Mouse (Mus musculus) Patski (cell line): ENCODE measurements at regions not wholly inside any gene's neighbourhood (a gene's known extent, or its start where the extent isn't known, plus 50 kb on each side); places are given as distances from the start of the nearest gene placed in this dataset.

Source experiments
- ATAC-seq: fragments of 100-300 bp; one replicate; pipeline ENCODE4 v1.8.0; 2021
- CTCF ChIA-PET: fragments of 350-600 bp; sonication (Branson Sonifier 250); formaldehyde crosslinking; loops from one replicate; lab custom pipeline; 2022; ENCODE audit warnings: inconsistent platforms; lab: Charles Lee
- POLR2A ChIA-PET: fragments of 350-600 bp; sonication (Branson Sonifier 250); formaldehyde crosslinking; loops from one replicate; lab custom pipeline; 2022; ENCODE audit warnings: antibody characterized with exemption, inconsistent platforms; lab: Charles Lee
- DNase-seq: peaks from one replicate; pipeline ENCODE4 v3.0.0-alpha.2; 2011; ENCODE audit warnings: low read depth, low spot score
- H3K27me3 ChIP-seq: fragments of 371-371 bp; one replicate; pipeline ENCODE4 v1.5.1; 2021
- CTCF ChIP-seq: fragments of 100-300 bp; IDR thresholded peaks from one replicate; pipeline ENCODE4 v1.5.1; 2021
- in situ Hi-C: fragments of 300-500 bp; cut with MboI; formaldehyde crosslinking; loops from 3 replicates; pipeline ENCODE4 v1.11.1; 2018; ENCODE audit warnings: low pct_unique_long_range_greater_than_20kb, mixed read lengths

DNA sequence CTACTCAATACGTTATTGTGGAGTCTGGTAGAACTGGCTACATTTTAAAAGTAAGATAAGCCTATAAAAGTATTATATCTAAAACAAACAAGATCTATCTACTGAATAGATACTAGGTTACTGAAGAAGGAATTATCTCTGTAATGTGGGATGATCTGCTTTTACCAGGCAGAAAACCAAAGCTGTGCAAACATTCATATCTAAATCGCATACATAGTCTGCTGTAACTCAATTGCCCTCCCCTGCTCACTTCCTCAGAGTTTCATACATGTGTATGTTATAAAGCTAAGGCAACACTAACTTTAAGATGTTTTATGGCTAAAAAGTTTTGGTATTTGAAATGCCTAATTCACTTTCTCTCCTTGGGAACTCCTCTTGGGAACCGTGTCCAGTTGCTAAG lies 219.0 kb downstream of the Nfkbiz start:
- CTCF ChIA-PET: interaction anchor here (1.1 kb wide), 1 partner anchor 8 kb away, joined by 4 read pairs; no protein-coding TSS in a partner anchor
- in situ Hi-C loops: no loop called here
- ATAC-seq: no peak

DNA sequence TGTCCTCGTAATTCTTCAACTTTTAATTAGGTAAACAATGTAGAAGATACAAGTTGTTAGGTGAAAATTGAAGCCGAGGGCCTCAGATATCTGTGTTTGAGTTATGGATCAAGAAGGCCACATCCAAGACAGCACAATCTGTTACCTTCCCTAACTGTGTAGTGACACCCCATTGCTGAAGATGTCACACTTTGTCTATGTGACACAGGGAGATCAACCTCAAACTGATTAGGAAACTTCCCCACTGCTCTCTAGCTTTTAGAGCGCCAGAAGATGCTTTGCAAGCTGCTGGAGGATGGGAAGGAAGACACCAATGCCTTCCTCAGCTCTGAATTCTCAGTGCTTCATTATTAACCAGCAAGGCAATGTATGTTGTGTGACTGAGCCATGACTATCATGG lies 220.7 kb downstream of the Nfkbiz start:
- DNase-seq (no peak), ATAC-seq (no peak)
- no peaks in the 10 kb centered on the region for H3K27me3 ChIP-seq
- CTCF ChIA-PET: interaction anchor here (2.1 kb wide), 1 partner anchor 9 kb away, joined by 5 read pairs; no protein-coding TSS in a partner anchor
- TF ChIP-seq CTCF: no peak
- in situ Hi-C loops: no loop called here
- POLR2A ChIA-PET: no interaction called here

More for the DNA sequence above, 219.0 kb downstream of the Nfkbiz start:
- TF ChIP-seq CTCF: no peak
- POLR2A ChIA-PET: no interaction called here
- DNase-seq: no peak
- no peaks in the 10 kb centered on the region for H3K27me3 ChIP-seq

DNA sequence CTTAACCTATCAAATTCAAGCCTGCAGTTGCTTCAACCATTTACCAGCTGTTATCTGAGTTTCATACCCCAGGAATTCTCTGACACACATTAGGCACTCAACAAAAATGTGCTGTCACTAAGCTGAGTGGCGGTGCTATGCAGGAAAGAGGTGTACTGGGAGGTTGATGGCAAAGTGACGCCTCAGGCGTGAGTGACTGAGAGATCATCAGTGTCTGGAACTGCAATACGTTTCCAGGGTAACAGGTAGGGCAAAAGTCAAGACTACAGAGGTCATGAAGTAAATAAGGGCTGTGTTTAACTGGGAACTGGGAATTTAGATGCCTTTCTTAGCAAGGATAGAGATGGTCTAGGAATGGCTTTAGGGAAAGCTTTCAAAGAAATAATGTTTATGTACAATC lies 221.2 kb downstream of the Nfkbiz start:
- in situ Hi-C loops: no loop called here
- ATAC-seq: no peak
- TF ChIP-seq CTCF: no peak
- POLR2A ChIA-PET: no interaction called here
- H3K27me3 ChIP-seq: no peaks in the 10 kb centered on the region
- no peak for DNase-seq
- CTCF ChIA-PET: interaction anchor here (2.1 kb wide), 1 partner anchor 9 kb away, joined by 5 read pairs; no protein-coding TSS in a partner anchor

DNA sequence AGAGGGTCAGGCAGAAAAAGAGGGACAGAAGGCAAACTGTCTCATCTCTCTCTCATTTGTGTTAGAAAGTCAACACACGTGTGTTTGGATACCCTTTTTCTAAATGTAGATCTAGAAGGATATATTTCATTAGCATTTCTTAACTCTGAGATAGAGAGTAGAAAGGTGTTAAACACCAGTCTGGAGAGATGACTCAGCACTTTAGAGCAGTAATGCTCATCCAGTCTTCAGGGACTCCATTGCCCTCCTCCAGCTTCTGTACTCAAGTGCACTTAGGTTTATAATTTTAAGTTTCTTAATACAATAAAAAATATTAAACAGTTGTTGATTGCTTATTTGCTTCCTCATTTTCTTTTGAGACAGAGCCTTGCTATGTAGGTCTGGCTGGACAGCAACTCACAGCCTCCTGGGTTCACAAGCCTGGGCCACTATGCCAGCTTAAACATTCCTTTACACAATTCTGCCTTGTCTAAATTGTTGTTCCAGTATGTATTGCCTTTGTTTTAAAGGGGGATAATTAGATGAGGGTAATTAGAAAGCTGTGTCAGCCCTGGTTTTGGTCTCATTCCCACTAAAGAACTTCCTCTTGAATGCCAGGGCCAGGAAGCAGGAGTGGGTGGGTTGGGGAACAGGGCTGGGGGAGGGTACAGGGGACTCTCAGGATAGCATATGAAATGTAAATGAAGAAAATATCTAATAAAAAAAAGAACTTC lies 222.1 kb downstream of the Nfkbiz start:
- in situ Hi-C loops: no loop called here
- no peaks in the 10 kb centered on the region for H3K27me3 ChIP-seq
- ChIA-PET POLR2A (no interaction called here), CTCF (interaction anchor here (1.3 kb wide), 1 partner anchor 9 kb away, joined by 6 read pairs; no protein-coding TSS in a partner anchor)
- ATAC-seq: no peak
- DNase-seq: no peak
- TF ChIP-seq CTCF: no peak

DNA sequence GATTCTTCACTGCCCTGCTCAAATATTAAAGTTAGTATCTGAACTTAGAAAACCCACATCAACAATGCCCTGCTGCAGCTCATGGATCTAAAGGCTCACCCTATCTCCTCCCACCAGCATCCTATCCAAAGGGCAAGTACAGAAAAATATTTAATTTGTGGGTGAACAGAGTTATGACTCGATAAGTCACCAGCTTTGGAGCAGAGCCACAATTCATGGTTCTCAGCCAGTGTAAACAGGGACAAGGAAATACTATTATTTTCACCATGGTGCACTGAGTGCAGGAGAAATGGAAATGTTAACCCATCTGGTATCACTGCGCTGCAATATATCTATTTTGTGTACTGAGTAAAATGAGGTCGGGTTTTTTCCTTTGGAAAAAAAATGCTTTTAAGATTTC lies 225.8 kb downstream of the Nfkbiz start:
- H3K27me3 ChIP-seq: no peaks in the 10 kb centered on the region
- CTCF ChIA-PET: no interaction called here
- in situ Hi-C loops: no loop called here
- ATAC-seq: no peak
- no peak for TF ChIP-seq CTCF
- POLR2A ChIA-PET: no interaction called here
- DNase-seq: no peak

DNA sequence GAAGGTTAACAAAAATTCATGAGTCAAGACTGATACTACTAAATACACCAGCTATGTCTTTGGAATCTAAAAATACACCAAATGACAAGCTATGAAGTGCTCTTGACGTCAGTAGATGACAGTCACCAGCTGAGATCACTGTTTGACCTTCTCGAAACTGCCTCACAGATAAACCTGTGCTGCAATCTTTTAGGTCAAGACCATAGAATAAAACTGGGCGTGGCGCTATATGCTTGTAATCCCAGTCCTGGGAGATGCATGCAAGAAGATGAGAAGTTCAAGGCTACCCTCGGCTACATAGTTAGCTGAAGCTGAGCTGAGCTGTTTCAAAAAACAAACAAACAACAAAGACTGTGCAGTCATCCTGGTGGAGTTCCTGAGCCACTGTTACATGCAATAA lies 226.7 kb downstream of the Nfkbiz start:
- no peaks in the 10 kb centered on the region for H3K27me3 ChIP-seq
- no peak for ATAC-seq
- in situ Hi-C loops: no loop called here
- CTCF ChIA-PET: interaction anchor here (1.1 to 1.5 kb wide), 3 partner anchors 8 to 80 kb away, joined by 3 to 4 read pairs (median 3); no protein-coding TSS in a partner anchor
- TF ChIP-seq CTCF: no peak
- POLR2A ChIA-PET: no interaction called here
- no peak for DNase-seq

DNA sequence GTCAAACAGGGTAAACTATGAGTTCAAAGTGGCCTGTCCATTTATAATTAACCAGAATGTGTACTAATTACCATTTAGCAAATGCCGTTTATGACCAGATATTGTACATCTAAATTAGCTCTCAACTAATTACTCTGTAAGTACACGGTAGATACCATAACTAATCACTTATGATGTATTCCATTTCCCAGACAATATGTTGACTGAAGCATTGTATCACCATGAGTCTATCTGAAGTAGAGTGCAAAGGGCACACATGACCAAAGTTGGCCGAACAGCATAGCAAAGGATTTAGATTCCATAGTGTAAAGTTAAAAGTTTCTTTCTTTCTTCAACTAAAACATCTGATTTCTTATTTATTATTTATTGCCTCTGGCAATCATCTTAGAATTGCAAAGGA lies 227.5 kb downstream of the Nfkbiz start:
- CTCF ChIA-PET: interaction anchor here (1.1 to 1.5 kb wide), 2 partner anchors 9 to 16 kb away, joined by 3 to 4 read pairs; no protein-coding TSS in a partner anchor
- no peak for TF ChIP-seq CTCF
- in situ Hi-C loops: no loop called here
- DNase-seq (no peak), ATAC-seq (no peak)
- POLR2A ChIA-PET: no interaction called here
- no peaks in the 10 kb centered on the region for H3K27me3 ChIP-seq

DNA sequence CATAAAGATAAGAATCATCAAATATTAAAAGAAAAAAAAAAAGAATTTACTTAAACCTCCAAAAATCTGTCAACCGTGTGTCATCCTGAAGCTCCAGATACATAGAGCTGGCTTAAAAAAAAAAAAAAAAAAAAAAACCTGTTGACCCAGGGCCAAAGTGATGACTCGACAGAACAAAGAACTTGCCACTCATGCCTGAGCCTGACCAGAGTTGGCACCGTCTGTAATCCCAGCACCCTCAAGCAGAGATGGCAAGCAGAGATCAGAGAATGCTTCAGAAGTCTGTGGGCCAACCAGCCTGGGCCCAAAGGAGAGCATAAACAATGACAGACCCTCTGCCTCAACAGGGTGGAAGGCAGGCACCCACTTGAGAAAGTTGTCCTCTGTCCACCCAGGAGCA lies 230.3 kb downstream of the Nfkbiz start:
- CTCF ChIA-PET: no interaction called here
- in situ Hi-C loops: no loop called here
- DNase-seq (no peak), ATAC-seq (peak; percentile 35)
- H3K27me3 ChIP-seq: no peaks in the 10 kb centered on the region
- POLR2A ChIA-PET: interaction anchor here (0.6 kb wide), 1 partner anchor 214 kb away, joined by 3 read pairs; no protein-coding TSS in a partner anchor
- TF ChIP-seq CTCF: no peak

DNA sequence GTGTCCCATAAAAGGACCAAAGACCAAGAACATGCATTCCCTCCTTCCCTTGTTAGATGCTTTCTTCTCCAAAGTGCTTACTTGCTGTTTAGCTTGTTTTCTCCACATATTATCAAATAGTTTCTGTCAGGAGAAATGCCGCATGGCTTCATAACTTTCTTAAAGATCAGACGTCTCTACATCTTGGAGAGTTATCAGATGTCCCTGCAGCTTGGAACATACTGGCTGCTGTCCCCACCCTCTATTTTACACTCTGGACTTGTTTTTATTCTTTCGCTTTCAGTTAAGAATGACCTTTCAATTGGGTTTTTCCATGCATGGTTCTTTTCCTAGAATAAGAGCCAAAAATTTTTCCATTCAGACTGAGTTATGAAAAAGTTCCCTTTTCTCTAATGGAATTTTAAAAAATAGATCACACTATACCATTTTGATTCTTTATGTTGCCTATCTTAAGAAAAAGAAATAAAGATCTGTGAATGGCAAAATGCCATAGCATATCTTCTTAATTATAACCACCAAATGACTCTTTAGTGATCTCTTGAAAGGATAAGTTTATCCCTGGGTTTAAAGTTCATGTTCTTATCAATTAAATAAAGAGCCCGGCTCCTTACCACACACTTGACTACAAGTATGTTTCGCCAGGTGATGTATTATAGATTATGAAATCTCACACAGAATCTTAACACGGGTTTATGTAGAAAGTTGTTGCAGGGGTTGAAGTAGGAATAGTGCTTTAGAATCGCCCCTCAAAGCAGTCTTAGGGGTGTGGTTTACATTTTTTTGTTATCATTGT lies 232.1 kb downstream of the Nfkbiz start:
- in situ Hi-C loops: no loop called here
- ChIA-PET CTCF (interaction anchor here (0.7 to 1.4 kb wide), 2 partner anchors 11 to 28 kb away, joined by 3 read pairs; no protein-coding TSS in a partner anchor), POLR2A (no interaction called here)
- DNase-seq (no peak), ATAC-seq (no peak)
- no peak for TF ChIP-seq CTCF
- H3K27me3 ChIP-seq: no peaks in the 10 kb centered on the region

DNA sequence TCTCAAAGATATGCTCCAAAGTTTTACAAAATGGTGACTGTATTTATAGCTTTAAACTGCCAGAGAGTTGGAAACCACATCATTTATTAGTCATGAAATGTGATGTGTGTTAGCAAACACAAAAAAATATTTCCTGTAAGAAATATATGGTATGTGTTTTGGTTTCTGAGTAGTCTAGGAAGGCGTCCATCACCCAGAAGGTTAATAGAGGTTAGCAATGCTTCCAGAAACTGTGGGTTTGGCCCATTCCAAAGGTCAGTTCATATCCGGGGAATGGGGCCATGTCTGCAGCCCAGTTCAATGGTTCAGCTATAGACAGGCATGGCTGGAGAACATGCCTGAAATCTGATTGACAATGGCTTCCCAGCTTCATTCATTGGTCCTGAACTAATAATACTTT lies 235.1 kb downstream of the Nfkbiz start:
- ChIA-PET POLR2A (no interaction called here), CTCF (no interaction called here)
- in situ Hi-C loops: no loop called here
- TF ChIP-seq CTCF: no peak
- ATAC-seq (no peak), DNase-seq (no peak)
- H3K27me3 ChIP-seq: no peaks in the 10 kb centered on the region

DNA sequence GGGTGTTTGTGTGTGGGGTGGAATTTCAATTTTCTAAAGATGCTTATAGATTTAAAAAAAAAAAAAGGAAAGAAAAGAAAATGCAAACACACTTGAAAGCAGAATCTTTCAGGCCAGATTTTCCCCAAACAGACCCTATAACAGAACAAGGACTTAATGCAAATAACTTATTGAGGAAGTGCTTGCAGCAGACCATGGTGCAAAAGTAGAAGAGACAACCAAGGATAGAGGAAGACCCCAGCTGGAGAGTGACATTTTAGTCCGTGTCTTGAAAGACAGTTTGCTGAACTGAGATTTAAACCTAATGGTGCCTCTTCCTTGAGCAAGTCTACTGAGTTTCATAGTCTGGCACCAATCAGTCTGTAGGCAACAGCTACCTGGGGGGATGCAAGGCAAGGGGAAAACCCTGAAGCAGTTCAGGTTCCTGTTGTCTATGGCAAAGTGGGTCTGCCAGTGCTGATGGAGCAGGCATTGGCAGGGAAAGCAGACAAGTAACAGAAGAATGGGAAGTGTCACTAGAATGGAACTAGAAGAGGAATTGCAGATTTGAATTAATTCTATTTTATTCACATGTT lies 249.2 kb downstream of the Nfkbiz start:
- no peak for TF ChIP-seq CTCF
- POLR2A ChIA-PET: no interaction called here
- no peak for ATAC-seq
- no peaks in the 10 kb centered on the region for H3K27me3 ChIP-seq
- CTCF ChIA-PET: no interaction called here
- in situ Hi-C loops: no loop called here
- no peak for DNase-seq
